Mouse (Mus musculus): ENCODE data around the gene Rapgef2. TPM values are rescaled to one million over a fixed set of nuclear protein-coding genes. Genes with fewer than 3 reads are reported as not detected.
"Not testable (repeated sequence)": the region's sequence is repeated elsewhere in the genome, so short reads cannot be mapped to it uniquely, and the experiment has no call there.

The Rapgef2 gene
- polyA plus RNA-seq, 1 experiment from 2014 or later = 14.6 TPM

- H3K4me1 ChIP-seq (ENCODE audit: control insufficient read depth, insufficient read depth, low read length) = no peaks in the 10 kb centered on the region
- 98% methylated on average over 4 of the region's 4 CpGs for WGBS
- H3K27me3 ChIP-seq (ENCODE audit: control insufficient read depth, insufficient read depth, low read length) = no peaks in the 10 kb centered on the region
- no peak overlapping the region for H3K4me2 ChIP-seq (ENCODE audit: low read depth, low read length)
- no peak for ATAC-seq (ENCODE audit: low read depth)
- no peak overlapping the region for H3K9ac ChIP-seq (replicated peaks; ENCODE audit: low read depth, low read length)
- no peak overlapping the region for H3K4me3 ChIP-seq (ENCODE audit: low read depth, low read length)
- no peak overlapping the region for H3K27ac ChIP-seq (ENCODE audit: low read depth, low read length)
- H3K9me3 ChIP-seq (ENCODE audit: control insufficient read depth, low read length) = no peaks in the 10 kb centered on the region
- no peaks in the 10 kb centered on the region for H3K36me3 ChIP-seq (ENCODE audit: control insufficient read depth, insufficient read depth, low read length)
These were observed 55.6 kb downstream of the Rapgef2 start for GRCm38 (mm10) chr3:79230718-79231117.

GRCm38 (mm10) chr3:79229546-79229945 is 56.8 kb downstream of the Rapgef2 start:
- Histone ChIP-seq H3K27ac (ENCODE audit: low read depth, low read length) (no peak overlapping the region), H3K9me3 (ENCODE audit: control insufficient read depth, low read length) (no peaks in the 10 kb centered on the region), H3K4me1 (ENCODE audit: control insufficient read depth, insufficient read depth, low read length) (no peaks in the 10 kb centered on the region), H3K4me2 (ENCODE audit: low read depth, low read length) (no peak overlapping the region), H3K9ac (replicated peaks; ENCODE audit: low read depth, low read length) (no peak overlapping the region), H3K36me3 (ENCODE audit: control insufficient read depth, insufficient read depth, low read length) (no peaks in the 10 kb centered on the region), H3K27me3 (ENCODE audit: control insufficient read depth, insufficient read depth, low read length) (no peaks in the 10 kb centered on the region), H3K4me3 (ENCODE audit: low read depth, low read length) (no peak overlapping the region)
- 78% methylated on average over 6 of the region's 6 CpGs for WGBS
- no peak for ATAC-seq (ENCODE audit: low read depth)

- Histone ChIP-seq H3K4me1 (ENCODE audit: control insufficient read depth, insufficient read depth, low read length) (no peaks in the 10 kb centered on the region), H3K4me2 (ENCODE audit: low read depth, low read length) (no peak overlapping the region), H3K27me3 (ENCODE audit: control insufficient read depth, insufficient read depth, low read length) (no peaks in the 10 kb centered on the region), H3K9ac (replicated peaks; ENCODE audit: low read depth, low read length) (no peak overlapping the region), H3K36me3 (ENCODE audit: control insufficient read depth, insufficient read depth, low read length) (no peaks in the 10 kb centered on the region), H3K4me3 (ENCODE audit: low read depth, low read length) (no peak overlapping the region), H3K27ac (ENCODE audit: low read depth, low read length) (no peak overlapping the region), H3K9me3 (ENCODE audit: control insufficient read depth, low read length) (no peaks in the 10 kb centered on the region)
- ATAC-seq (ENCODE audit: low read depth) = no peak
These were observed 58.0 kb downstream of the Rapgef2 start for GRCm38 (mm10) chr3:79228304-79228703.

DNA sequence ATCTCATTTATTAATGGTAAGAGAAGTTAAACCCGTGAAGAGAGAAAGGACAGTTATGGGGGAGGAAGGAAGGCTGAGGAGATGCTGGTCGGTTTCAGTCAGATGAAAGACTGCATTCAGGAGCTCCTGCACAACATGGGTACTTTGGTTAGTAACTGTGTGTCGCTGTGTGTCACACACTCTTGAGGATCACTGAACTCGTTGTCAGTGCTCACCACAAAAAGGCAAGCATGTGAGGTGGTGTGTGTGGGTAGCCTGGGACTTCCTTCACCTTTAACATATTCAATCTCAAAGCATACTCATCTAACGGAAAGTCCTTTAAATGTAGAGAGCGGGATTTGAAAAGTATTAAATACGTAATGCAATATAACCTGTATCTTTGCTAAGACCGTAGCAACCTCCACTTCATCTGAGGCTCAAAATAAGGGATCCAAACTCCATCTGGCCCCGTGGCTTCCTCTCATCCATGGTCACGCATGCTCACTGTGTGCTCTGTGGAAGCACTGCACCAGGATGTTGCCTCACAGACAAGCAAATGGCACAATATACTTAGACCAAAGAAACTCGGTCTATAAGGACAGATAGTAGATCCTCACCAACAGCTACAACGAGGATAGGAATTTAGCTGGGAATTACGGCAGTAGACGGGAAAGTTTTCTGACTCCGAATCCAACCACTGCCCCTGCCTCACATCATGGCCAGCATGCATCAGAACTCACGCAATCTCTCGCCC is 58.8 kb downstream of the Rapgef2 start:
- no peak overlapping the region for H3K9ac ChIP-seq (replicated peaks; ENCODE audit: low read depth, low read length)
- no peaks in the 10 kb centered on the region for H3K9me3 ChIP-seq (ENCODE audit: control insufficient read depth, low read length)
- no peaks in the 10 kb centered on the region for H3K4me1 ChIP-seq (ENCODE audit: control insufficient read depth, insufficient read depth, low read length)
- ATAC-seq (ENCODE audit: low read depth) = no peak
- no peak overlapping the region for H3K4me3 ChIP-seq (ENCODE audit: low read depth, low read length)
- no peak overlapping the region for H3K4me2 ChIP-seq (ENCODE audit: low read depth, low read length)
- H3K27ac ChIP-seq (ENCODE audit: low read depth, low read length) = no peak overlapping the region
- 88% methylated on average over 17 of the region's 17 CpGs for whole genome bisulfite sequencing
- H3K27me3 ChIP-seq (ENCODE audit: control insufficient read depth, insufficient read depth, low read length) = no peaks in the 10 kb centered on the region
- no peaks in the 10 kb centered on the region for H3K36me3 ChIP-seq (ENCODE audit: control insufficient read depth, insufficient read depth, low read length)

- not testable (repeated sequence) for H3K9me3 ChIP-seq (ENCODE audit: control insufficient read depth, low read length); H3K9ac ChIP-seq (replicated peaks; ENCODE audit: low read depth, low read length); H3K4me2 ChIP-seq (ENCODE audit: low read depth, low read length); H3K27me3 ChIP-seq (ENCODE audit: control insufficient read depth, insufficient read depth, low read length); H3K4me1 ChIP-seq (ENCODE audit: control insufficient read depth, insufficient read depth, low read length); H3K4me3 ChIP-seq (ENCODE audit: low read depth, low read length); ATAC-seq (ENCODE audit: low read depth); H3K27ac ChIP-seq (ENCODE audit: low read depth, low read length); H3K36me3 ChIP-seq (ENCODE audit: control insufficient read depth, insufficient read depth, low read length)
- 94% methylated on average over 1 of the region's 1 CpGs for WGBS
These were observed 59.5 kb downstream of the Rapgef2 start for GRCm38 (mm10) chr3:79226807-79227206.

- H3K9ac ChIP-seq (replicated peaks; ENCODE audit: low read depth, low read length) = no peak overlapping the region
- no peak overlapping the region for H3K27ac ChIP-seq (ENCODE audit: low read depth, low read length)
- no peaks in the 10 kb centered on the region for H3K4me1 ChIP-seq (ENCODE audit: control insufficient read depth, insufficient read depth, low read length)
- no peaks in the 10 kb centered on the region for H3K36me3 ChIP-seq (ENCODE audit: control insufficient read depth, insufficient read depth, low read length)
- H3K9me3 ChIP-seq (ENCODE audit: control insufficient read depth, low read length) = no peaks in the 10 kb centered on the region
- no peak overlapping the region for H3K4me3 ChIP-seq (ENCODE audit: low read depth, low read length)
- H3K4me2 ChIP-seq (ENCODE audit: low read depth, low read length) = no peak overlapping the region
- no peak for ATAC-seq (ENCODE audit: low read depth)
- no peaks in the 10 kb centered on the region for H3K27me3 ChIP-seq (ENCODE audit: control insufficient read depth, insufficient read depth, low read length)
- WGBS = 71% methylated on average over 6 of the region's 6 CpGs
These were observed 60.4 kb downstream of the Rapgef2 start for GRCm38 (mm10) chr3:79225888-79226287.

GRCm38 (mm10) chr3:79224352-79224751 is 62.0 kb downstream of the Rapgef2 start:
- no peaks in the 10 kb centered on the region for H3K36me3 ChIP-seq (ENCODE audit: control insufficient read depth, insufficient read depth, low read length)
- no peak overlapping the region for H3K4me3 ChIP-seq (ENCODE audit: low read depth, low read length)
- no peaks in the 10 kb centered on the region for H3K4me1 ChIP-seq (ENCODE audit: control insufficient read depth, insufficient read depth, low read length)
- no peak for ATAC-seq (ENCODE audit: low read depth)
- no peak overlapping the region for H3K9ac ChIP-seq (replicated peaks; ENCODE audit: low read depth, low read length)
- 76% methylated on average over 7 of the region's 7 CpGs for WGBS
- no peak overlapping the region for H3K4me2 ChIP-seq (ENCODE audit: low read depth, low read length)
- H3K27ac ChIP-seq (ENCODE audit: low read depth, low read length) = no peak overlapping the region
- no peaks in the 10 kb centered on the region for H3K9me3 ChIP-seq (ENCODE audit: control insufficient read depth, low read length)
- H3K27me3 ChIP-seq (ENCODE audit: control insufficient read depth, insufficient read depth, low read length) = no peaks in the 10 kb centered on the region

DNA sequence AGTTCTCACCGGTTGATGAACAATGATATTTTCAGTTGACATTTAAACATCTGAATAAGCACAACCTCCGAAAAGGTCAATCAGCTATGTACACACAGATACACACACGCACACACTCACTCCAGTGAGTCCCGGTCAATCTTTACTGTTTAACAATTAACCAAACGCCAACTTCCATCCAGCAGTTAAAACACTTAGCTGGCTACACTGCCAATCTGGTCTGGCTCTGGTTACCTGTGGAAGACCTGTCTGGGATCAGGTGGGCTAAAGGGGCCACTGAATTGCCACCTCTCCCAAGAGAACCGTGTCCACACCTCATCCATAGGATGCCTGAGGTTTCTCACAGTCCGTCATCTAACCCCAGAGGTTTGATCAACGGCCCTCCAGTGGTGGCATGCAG is 63.0 kb downstream of the Rapgef2 start:
- H3K36me3 ChIP-seq (ENCODE audit: control insufficient read depth, insufficient read depth, low read length) = no peaks in the 10 kb centered on the region
- H3K27me3 ChIP-seq (ENCODE audit: control insufficient read depth, insufficient read depth, low read length) = no peaks in the 10 kb centered on the region
- no peak overlapping the region for H3K4me3 ChIP-seq (ENCODE audit: low read depth, low read length)
- 61% methylated on average over 8 of the region's 8 CpGs for WGBS
- H3K9me3 ChIP-seq (ENCODE audit: control insufficient read depth, low read length) = no peaks in the 10 kb centered on the region
- H3K4me1 ChIP-seq (ENCODE audit: control insufficient read depth, insufficient read depth, low read length) = no peaks in the 10 kb centered on the region
- H3K4me2 ChIP-seq (ENCODE audit: low read depth, low read length) = no peak overlapping the region
- H3K9ac ChIP-seq (replicated peaks; ENCODE audit: low read depth, low read length) = no peak overlapping the region
- H3K27ac ChIP-seq (ENCODE audit: low read depth, low read length) = no peak overlapping the region
- no peak for ATAC-seq (ENCODE audit: low read depth)

DNA sequence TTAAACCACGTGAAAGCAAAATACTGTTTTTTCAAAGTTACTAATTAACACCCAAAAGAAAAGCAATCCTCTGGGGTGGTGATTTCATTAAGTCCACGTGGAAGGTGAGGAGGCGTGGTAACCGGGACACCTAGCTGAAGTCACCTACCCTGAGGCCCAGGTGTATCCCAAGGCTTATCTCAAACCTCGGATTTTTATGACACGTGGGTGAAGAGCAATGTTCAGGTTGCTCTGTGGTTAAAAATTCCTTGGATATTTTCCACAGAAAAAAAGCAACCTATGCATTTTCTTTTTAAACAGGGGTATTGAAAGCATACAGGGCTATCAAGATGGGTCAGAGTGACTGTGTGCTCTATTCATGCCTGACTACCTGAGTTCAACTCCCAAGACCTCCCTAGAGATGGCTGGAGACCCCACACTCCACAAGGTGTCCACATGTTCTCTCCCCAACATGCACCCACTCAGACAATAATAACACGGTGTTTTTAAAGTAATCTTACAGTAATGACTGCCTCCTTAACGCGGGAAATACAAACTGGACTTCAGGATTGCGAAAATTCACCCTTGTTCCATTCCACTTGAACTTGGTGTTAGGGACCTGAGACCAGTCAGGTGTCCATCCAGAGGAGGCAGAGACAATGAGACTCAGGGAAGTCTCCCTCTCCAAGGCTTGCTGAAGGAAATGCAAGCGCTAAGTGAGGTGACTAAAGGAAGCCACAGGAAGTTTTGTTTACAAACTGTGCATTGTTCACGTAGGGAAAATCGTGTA is 63.9 kb downstream of the Rapgef2 start:
- H3K4me3 ChIP-seq (ENCODE audit: low read depth, low read length) = no peak overlapping the region
- no peaks in the 10 kb centered on the region for H3K4me1 ChIP-seq (ENCODE audit: control insufficient read depth, insufficient read depth, low read length)
- H3K27me3 ChIP-seq (ENCODE audit: control insufficient read depth, insufficient read depth, low read length) = no peaks in the 10 kb centered on the region
- H3K9ac ChIP-seq (replicated peaks; ENCODE audit: low read depth, low read length) = no peak overlapping the region
- H3K36me3 ChIP-seq (ENCODE audit: control insufficient read depth, insufficient read depth, low read length) = no peaks in the 10 kb centered on the region
- H3K4me2 ChIP-seq (ENCODE audit: low read depth, low read length) = no peak overlapping the region
- no peaks in the 10 kb centered on the region for H3K9me3 ChIP-seq (ENCODE audit: control insufficient read depth, low read length)
- no peak overlapping the region for H3K27ac ChIP-seq (ENCODE audit: low read depth, low read length)
- no peak for ATAC-seq (ENCODE audit: low read depth)
- 68% methylated on average over 13 of the region's 13 CpGs for WGBS

Data from neural tube, embryonic 14.5 days (tissue).